Mouse (Mus musculus) hindlimb bud, embryonic 11.5 days (tissue): Measurements from ENCODE around the gene Ubxn6.

Source experiments
- DNase-seq: peaks from one replicate; pipeline ENCODE4 v3.0.0-alpha.2; 2012; ENCODE audit warnings: low read depth, low spot score; ENCODE audit errors: extremely low spot score

The Ubxn6 gene

DNA sequence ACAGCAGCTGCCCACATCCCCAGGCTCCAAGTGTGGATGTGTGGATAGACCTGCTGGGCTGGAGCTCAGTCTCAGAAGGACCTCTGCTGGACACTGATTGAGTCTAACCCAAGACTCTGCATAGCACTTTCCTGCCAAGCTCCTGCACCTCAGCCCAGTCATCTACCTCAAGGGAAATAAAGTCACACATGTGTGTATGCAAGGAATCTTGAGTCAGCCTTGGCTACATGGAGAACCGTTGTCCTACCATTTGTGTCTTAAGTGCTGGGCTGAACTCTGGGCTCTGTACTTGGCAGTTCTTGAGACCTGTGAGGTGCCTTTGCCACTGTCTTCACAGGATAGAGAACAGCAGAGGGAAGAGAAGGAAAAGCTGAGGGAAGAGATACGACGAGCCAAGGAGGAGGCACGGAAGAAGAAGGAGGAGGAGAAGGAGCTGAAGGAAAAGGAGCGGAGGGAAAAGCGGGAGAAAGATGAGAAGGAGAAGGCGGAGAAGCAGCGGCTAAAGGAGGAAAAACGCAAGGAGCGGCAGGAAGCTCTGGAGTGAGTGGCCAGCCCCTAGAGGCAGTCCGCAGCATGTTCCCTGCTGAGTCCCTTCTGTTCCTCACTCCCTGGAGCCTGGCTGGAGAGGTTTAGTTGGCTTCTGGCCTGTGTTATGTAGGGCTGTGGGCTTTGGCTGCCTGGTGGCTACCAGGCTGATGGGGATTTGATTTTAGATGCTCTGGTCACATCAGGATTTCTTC, 17.3 kb downstream of the Ubxn6 start:
- no peak for DNase-seq

DNA sequence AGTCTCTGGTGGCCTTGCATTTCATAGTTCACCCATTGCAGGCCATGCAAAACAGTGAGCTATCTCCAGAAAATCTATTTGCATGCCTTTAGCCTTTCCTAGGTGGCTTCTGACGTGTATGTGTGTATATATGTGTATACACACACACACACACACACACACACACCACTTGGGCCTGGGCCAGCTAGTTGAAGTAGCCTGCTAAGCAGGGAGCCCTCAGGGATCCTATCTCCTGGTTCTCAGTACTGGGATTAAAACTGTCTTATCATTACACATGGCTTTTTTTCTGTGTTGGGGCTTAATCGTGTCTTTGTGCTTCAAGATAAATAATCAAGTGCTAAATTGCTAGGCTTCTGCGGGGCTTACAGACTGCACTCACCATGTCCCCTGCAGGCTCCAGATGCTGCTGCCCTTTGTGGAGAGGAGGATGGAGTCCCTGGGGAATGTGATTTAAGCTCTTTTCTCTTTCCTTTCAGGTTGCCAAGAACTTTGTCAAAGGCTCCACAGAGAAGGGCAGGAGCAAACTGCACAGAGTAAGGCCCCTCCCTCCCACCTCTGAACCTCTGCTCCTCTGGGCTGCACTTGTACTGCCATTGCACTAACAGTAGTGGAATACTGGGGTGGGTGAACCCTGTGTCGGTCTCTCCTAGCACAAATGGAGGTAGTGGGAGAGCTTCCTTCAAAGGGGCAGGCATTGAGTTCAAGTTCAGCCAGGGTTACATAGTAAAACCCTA, 18.7 kb downstream of the Ubxn6 start:
- DNase-seq = no peak

DNA sequence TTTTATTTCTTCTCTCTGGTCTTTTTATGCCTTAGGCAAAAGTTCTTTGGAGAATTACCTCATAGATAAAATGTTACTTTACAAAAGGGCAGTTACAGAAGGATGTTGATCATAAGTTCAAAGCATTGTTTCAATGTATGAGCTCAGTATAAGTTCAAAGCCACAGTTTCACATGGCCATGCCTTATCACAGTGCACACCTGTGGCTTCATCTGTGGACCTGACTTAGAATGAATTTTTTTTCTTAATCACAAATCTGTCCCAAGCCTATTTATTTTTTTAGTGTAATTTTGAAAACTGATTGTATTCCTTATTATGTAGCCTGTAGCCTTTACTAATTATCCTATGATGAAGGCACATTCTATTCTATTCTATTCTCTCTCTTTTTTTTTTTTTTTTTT, 19.9 kb downstream of the Ubxn6 start:
- no peak for DNase-seq

DNA sequence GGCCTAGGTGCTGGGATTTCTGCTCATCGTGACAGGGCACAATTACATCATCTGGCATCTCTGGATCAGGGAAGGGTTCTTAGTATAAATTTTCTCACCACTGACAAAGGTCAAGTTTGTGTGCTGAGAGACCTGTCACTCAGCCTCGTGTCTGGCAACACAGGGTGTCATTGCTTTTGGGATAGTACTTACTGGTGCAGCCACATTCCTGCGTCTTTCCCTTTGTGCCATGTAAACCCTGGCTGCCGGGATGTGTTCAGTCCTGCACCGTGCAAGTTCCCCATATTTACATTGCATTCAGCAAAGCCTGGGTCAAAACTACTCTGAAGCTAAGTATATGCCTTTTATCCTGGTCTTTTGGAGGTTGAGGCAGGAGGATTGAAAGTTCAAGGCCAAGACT, 23.5 kb downstream of the Ubxn6 start:
- no peak for DNase-seq

DNA sequence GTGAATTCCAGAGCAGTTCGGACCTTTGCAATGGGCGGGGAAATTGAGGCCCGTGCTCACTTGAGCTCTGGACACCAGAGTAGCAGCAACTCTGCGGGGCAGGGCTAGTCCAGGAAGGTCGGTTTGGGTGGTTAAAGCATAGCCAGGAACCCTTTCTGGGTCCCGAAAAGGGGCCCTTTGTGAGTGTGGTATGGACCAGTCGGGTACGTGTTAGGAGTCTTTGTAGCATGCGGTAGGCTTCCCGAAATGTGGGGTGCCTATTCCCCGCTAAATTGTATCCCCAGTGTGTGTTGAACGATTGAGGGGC, 34.0 kb downstream of the Ubxn6 start:
- DNase-seq = no peak

DNA sequence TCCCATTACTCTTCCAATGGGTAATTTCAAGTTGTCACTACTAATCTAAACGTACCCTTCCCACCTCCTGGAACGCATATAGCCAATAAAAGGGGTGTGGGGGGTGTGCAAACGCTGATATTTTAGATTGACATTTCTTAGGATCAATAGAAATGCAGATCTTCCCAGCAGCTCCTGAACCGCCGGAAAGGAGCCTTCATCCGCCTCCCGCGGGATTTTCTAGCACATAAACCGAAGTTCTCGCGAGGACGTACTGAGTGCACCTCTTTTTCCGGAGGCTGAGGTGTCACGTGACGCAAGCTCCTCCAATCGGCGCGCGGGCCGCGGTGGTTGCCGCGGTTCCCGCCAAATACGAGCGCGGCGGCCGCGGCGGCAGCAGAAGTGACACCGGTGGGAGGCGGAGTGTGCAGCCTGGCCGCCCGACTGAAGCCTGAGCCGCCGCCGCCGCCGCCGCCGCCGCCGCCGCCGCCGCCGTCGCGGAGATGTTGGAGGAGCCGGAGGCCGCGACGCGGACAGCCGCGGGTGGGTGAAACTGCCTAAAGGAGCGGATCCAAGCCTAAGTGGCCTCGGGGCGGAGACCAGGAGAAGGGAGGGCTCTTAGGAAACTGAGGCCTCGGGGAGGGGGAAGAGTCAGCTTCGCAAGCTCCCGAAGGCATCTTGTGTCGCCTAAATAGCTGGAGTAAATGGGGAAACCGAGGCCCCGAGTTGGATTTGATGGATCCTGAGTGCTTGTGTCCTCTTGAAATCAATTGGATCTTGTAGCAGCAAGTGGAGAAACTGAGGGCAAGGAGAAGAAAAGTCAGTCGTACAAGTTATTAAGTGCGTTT, 34.6 kb downstream of the Ubxn6 start, which contains the start of gene Chaf1a:
TSS of gene Chaf1a (plus strand) at position 410 of the 827 bp plus-strand sequence.
- peak; percentile 98 for DNase-seq

DNA sequence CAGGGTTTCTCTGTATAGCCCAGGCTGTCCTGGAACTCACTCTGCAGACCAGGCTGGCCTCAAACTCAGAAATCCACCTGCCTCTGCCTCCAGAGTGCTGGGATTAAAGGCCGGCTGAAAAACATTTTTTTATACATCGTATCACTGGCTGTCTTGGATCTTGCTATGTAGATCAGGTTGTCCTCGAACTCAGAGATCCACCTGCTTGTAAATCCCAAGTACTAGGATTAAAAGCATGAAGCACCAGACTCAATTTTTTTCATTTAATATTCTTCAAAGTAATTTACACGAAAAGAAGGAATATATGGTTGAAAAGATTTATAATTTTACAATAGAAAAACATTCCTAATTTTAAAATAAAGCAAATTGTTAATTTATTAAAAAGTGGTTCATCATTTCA, 35.5 kb downstream of the Ubxn6 start:
- DNase-seq = no peak

DNA sequence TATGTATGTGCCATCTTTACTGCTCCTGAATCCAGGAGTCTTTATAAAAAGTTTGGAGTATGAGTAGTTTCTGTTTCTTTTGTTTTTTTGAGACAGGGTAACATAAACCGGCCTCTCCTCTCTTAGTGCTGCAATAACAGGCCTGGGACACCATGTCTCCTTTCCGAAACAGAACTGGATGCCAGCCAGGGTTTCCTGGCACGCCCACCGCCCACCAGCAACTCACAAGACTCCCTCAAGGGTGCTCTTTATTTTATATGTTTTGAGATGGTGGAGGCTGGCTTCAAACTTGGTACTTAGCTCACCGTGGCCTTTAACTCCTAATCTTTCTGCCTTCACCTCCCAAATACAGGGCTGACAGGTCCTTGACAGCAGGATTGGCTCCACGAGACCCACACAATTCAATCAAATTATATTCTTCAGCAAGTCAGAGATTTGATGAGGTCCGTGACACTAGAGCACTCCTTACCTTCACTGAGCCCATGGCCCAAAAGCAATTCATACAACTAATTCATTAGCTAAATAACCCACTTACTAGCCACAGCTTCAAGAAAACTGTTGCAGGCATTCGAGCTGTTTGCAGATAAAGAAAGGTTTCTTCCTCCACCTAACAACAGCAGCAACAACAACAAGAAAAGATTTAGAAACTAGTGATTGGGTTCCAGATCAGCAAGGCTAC, 36.1 kb downstream of the Ubxn6 start:
- no peak for DNase-seq

DNA sequence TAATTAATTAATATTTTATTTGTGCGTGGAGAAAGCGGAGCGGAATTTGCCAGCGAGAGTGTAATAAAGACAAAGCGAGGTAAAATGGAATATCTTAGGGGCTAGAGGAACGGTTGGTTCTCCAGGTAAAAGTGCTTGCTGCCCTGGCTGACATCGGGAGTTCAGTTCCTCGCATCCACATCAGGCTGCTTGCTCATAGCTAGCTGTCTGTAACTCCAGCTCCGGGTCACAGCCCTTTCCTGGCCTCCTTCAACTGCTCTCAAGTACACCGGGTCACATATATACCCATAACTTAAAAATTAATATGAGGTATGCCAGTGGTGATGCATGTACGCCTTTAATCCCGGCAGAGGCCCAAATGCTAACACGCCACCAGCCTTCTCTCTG, 37.9 kb downstream of the Ubxn6 start:
- DNase-seq = no peak

DNA sequence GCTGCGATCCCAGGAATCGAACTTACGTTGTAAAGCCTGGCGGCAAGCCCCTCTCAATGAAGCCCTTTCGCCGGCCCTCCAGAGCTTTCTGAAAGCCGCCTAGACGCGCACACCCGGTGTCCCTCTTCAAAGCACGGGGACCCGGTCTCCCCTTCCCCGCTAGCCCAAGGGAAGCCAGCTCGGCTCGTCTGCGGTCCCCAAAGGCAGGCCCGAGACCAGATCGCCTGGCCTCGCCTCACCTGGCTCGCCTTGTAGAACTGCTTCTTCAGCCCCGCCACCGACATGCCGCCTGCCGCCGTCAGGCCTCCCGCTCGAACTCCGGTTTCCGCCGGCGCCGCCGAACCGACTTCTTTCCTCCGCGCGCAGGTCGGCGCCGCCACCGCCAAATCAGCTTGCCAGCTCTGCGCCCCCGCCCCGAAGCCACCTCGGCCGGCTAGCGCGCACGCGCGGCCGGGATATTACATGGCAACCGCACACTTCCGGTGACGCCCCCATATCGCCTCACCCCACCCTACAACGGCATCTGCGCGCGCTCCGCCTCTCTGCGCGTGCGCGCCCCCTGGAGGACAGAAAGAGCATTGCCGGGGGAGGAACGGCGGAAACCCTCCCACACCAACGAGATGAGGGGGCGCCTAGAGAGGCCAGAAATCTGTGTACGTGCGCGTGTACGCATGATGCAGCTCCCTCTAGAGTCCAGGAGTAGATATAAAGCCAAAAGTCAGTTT, 38.5 kb downstream of the Ubxn6 start, which contains the start of gene Sh3gl1:
TSS of gene Sh3gl1 (minus strand) at position 460 of the 725 bp plus-strand sequence.
- peak; percentile 95 for DNase-seq

DNA sequence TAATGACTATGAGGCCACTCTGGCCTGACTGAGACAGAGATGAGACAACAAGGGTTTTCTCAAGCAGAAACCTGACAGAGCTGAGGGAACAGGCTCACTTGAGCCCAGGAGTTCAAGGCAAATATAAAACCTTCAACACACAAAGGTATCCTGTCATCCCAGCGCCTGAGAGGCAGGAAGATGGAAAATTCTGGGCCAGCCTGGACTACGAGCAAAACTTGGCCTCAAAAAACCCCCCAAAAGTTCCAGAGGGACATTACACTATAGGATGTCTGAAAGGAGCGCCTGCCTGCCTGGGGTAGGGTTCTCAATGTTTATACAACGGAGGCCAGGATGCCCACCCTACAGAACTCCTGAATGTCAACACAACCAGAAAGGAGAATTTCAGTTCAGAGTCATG, 39.6 kb downstream of the Ubxn6 start:
- DNase-seq = no peak

DNA sequence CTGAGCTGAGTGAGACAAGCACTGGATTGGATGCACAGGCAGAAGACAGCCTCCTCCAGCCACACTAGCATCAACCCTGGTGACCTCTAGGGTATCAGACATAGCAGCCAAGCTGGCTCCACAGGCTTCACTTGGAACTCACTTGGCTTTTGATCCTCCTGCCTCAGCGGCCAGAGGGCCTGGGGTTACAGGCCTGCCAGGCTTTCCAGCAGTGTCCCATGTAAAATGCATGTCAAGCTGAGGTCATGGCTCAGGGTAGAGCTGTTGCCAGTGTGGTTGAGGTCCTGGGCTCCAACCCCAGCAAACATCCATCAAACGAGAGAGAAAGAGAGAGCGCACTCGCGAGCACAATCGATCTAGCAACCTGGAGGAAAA, 40.1 kb downstream of the Ubxn6 start:
- DNase-seq = no peak

DNA sequence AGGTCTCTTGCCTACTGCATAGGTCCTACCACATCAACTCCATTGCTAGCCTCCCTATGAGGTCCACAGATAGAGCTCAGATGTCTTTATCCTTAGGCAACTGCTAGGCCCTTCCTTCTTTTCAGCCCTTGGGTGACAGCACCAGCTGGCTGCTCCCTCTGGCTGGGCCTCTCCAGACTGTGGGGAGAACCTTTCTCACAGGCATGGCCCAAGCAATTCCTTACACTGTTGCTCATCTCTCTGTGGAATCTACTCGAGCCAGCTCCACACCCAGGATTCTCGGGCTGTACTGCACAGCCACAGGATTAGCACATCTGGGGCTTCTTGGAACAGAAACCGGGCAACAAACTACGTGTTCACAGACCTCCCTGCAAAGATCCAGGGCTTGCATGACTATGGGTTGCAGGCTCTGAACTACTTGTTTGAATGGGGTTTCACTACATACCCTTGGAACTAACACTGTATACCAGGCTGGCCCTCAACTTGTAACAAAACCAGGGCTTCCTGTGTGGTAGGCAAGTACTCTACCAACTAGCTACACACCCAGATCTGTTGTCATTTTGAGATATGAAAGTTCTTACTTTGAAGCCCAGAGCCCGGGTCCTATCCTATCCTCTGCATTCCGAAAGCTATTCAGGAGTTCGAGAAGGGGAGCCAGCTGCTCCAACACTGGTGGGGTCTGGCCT, 40.6 kb downstream of the Ubxn6 start:
- DNase-seq = no peak

DNA sequence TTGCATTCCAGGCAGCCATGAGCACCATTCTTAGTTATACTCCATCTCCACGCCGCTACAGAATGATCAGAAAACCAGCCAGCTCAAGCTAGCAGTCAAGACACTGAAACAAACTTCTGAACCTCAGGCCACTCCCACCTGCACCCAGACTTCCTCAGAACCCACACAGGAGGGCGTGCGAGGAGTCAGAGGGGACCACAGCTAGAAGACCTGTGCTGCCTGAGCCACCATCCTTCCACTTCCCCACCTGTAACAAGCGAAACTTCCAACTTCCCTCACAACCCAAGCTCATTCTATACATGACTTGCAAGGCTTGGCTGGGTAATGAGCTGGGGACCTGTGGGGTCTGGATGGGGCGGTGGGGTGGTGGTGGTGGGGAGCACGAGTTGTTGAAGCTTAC, 42.0 kb downstream of the Ubxn6 start:
- no peak for DNase-seq

DNA sequence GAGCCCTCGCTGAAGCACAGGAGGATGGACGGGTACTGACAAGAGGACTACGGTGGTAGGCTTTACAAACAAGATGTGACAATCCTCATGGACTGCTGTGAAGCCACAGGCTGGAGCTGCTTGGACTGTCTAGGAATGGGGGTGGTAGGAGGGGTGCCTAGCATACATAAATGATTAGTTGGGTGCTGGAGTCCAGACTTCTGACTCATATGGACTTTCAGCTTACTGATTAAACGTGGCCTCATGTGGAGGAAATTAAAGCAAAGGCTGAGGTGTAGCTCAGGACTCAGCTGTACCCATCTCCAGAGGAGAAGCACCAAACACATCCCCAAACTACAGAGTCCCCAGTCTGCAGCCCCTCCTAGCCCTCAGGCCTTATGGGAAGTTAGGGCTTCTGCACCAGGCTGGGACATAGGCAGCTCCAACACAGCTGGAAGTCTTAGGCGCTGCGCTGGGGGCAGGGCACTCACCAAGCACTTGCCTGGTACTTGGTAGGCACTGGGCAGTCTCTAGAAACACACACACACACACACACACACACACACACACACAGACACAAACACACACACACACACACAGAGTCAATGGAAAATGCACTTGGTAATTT, 42.6 kb downstream of the Ubxn6 start:
- no peak for DNase-seq

DNA sequence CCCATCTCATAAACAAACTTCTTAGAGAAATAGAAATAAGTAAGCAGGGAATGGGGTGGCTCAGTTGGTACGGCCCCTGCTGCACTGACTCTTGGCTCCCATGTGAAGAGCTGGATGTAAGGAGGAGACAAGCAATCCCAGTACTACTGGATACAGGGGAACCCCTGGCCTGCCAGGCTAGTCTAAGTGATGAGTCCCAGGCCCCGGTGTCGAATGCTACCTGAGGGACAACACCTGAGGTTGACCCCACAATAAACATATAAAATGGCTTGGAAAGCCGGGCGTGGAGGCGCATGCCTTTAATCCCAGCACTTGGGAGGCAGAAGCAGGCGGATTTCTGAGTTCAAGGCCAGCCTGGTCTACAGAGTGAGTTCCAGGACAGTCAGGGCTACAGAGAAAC, 43.4 kb downstream of the Ubxn6 start:
- no peak for DNase-seq

DNA sequence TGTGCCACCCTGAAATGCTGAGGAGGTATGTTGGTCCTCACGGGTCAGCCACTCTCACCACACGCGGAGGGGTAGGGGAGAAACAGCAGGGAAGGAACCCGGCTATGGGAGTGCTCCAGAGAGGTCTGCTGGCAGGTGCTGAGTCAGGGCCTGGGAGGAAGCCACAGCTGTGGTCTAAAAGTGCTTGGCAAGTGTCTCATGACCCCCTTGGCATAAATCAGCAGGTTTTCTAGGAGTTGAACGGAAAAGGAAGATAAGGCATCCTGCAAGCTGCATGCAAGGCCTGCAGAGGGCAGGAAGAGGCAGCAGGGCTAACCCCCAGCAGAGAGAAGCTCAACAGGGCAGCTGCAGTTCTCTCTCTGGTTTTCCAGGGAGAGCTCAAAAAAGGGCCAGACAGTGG, 43.9 kb downstream of the Ubxn6 start:
- no peak for DNase-seq

DNA sequence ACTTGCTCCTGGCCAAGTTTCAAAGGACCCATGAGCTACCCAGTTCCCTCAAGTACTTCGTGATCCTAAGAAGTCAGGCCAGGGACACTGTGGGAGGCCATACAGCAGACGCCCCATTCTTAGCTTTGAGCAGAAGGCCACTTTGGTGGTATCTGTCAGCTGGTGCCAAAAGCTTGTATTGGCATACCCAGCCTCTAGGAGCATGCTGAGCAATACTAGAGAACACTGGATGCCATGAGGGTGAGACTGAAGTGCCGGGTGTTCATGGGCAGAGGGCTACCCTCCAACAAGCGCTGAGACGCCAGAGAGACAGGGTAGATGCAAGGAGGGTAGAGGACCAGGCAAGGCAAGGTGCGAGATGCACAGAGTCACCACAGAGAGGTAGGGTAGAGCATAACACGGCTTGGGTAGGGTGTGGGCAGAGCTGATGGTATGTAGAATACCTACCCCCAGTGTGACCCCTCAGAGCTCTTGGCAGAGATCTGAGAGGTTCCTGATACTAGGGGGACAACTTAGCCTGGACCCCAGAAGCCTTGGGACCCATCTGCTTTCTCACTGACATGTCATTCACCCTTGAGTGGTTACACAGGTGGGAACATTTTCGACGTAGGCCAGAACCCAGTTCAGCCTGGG, 44.5 kb downstream of the Ubxn6 start:
- no peak for DNase-seq

DNA sequence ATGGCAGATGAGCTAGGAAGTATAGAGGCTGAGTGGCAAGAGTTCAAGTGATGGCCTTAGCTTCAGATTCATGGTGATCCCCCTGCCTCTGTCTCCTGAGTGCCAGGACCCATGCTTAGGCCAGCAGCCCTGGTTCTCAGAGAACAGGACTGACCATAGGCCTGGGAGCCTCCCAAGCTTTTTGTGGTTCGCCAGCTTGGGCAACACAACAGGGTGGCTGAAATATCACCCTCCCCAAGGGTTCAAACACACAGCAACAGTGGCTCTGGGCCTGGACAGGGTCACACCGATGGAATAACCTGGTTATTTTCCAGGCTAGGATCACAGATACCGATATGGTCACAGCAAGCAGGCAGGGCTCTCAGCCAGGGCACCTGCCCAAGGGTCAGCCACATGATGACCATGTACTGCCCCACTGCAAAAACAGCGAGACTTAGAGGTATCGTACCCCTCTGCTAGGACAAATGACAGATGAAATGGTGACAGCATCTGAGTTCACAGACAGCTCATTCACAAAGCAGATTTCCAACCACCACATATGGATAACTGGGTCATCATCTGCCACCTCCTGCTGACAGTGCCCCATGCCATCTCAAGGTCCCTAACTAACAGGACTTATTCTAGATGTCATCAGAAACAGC, 46.9 kb downstream of the Ubxn6 start:
- DNase-seq = no peak
